Mouse (Mus musculus) midbrain, embryonic 16.5 days (tissue): ENCODE results near the gene Cmpk2. TPM values are rescaled to one million over a fixed set of nuclear protein-coding genes. Genes with fewer than 3 reads are reported as not detected.

ENCODE experiments used
- ATAC-seq: fragments of 200-750 bp; cut with Nextera tagmentation; 2 replicates; pipeline ENCODE4 v1.8.0; 2017; ENCODE audit warnings: moderate TSS enrichment
- H3K27ac ChIP-seq: fragments of 300-500 bp; sonication (generic); 2 replicates; pipeline ENCODE4 v1.5.1; 2014; ENCODE audit warnings: mild to moderate bottlenecking, low read length, mixed read lengths
- H3K27me3 ChIP-seq: fragments of 300-500 bp; sonication (generic); 2 replicates; pipeline ENCODE4 v1.6.1; 2014; ENCODE audit warnings: low read depth, low read length, mixed read lengths; ENCODE audit not compliant: control insufficient read depth, insufficient read depth
- H3K36me3 ChIP-seq: fragments of 300-500 bp; sonication (generic); 2 replicates; pipeline ENCODE4 v1.6.1; 2014; ENCODE audit warnings: mild to moderate bottlenecking, low read length, moderate library complexity, mixed read lengths; ENCODE audit not compliant: control insufficient read depth, insufficient read depth
- H3K4me1 ChIP-seq: fragments of 300-500 bp; sonication (generic); 2 replicates; pipeline ENCODE4 v1.6.1; 2014; ENCODE audit warnings: mild to moderate bottlenecking, low read length, mixed read lengths; ENCODE audit not compliant: control insufficient read depth, insufficient read depth
- H3K4me2 ChIP-seq: fragments of 300-500 bp; sonication (generic); 2 replicates; pipeline ENCODE4 v1.6.1; 2014; ENCODE audit warnings: mild to moderate bottlenecking, low read length, mixed read lengths
- H3K4me3 ChIP-seq: fragments of 300-500 bp; sonication (generic); 2 replicates; pipeline ENCODE4 v1.5.1; 2014; ENCODE audit warnings: low read depth, mild to moderate bottlenecking, low read length, moderate library complexity, mixed read lengths
- H3K9ac ChIP-seq: fragments of 300-500 bp; sonication (generic); 2 replicates; pipeline ENCODE4 v1.6.1; 2014; ENCODE audit warnings: low read depth, low read length, mixed read lengths
- H3K9me3 ChIP-seq: fragments of 300-500 bp; sonication (generic); replicated peaks from 2 replicates; pipeline ENCODE4 v1.6.1; 2014; ENCODE audit warnings: mild to moderate bottlenecking, low read length, mixed read lengths; ENCODE audit not compliant: control insufficient read depth, poor library complexity, severe bottlenecking
- WGBS: fragments of 180-500 bp; shearing (Covaris S2); extraction: QIAGEN DNeasy Blood & Tissue Kit; methylation state at CpG from one replicate; pipeline ENCODE4 v1.1.7; 2014; 5-methylcytosine and 5-hydroxymethylcytosine counted together
- polyA plus RNA-seq: library from polyadenylated mRNA; unstranded; fragments of >200 nt; fragmentation: Nextera tagmentation; extraction: Ambion mirVana; gene quantifications from 2 replicates; pipeline ENCODE4 v1.2.1, GENCODE M21; 2015

The Cmpk2 gene
- polyA plus RNA-seq, 1 experiment from 2014 or later = 25.1 TPM

GRCm38 (mm10) chr12:26501042-26501441 is 32.0 kb downstream of the Cmpk2 start:
- no peak for ATAC-seq
- H3K9ac ChIP-seq = no peak overlapping the region
- H3K4me1 ChIP-seq = no peaks in the 10 kb centered on the region
- no peak overlapping the region for H3K27ac ChIP-seq
- H3K4me3 ChIP-seq = no peak overlapping the region
- H3K9me3 ChIP-seq = no peaks in the 10 kb centered on the region
- 87% methylated on average over 3 of the region's 3 CpGs for WGBS
- H3K4me2 ChIP-seq = no peak overlapping the region
- H3K27me3 ChIP-seq = no peaks in the 10 kb centered on the region
- H3K36me3 ChIP-seq = no peaks in the 10 kb centered on the region

DNA sequence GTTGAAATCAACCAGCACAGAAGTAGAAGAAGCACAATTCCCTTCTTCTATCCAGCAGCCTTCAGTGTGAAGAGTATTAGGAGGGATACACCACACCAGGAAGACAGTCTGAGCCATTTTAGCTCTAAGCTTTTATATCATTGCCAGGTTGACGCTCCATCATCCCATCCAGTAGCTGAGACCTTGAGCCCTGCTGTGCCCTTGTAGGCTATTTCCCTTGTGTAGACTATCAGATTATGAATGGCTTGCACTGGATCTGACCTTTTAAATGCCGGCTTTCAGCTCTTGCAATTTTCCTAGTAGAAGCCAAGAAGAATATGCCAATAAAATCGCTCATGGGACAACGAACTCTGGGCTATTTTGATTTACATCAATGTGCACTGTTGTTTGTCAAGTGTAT is 42.0 kb downstream of the Cmpk2 start:
- Histone ChIP-seq H3K9me3 (no peaks in the 10 kb centered on the region), H3K4me3 (no peak overlapping the region), H3K4me1 (no peaks in the 10 kb centered on the region; the same call in 1 of the 2 replicates), H3K27ac (no peak overlapping the region), H3K9ac (no peak overlapping the region), H3K36me3 (no peaks in the 10 kb centered on the region), H3K27me3 (no peaks in the 10 kb centered on the region), H3K4me2 (no peak overlapping the region)
- no peak for ATAC-seq
- 88% methylated on average over 4 of the region's 4 CpGs for WGBS

GRCm38 (mm10) chr12:26518206-26518605 is 49.2 kb downstream of the Cmpk2 start:
- no peak overlapping the region for H3K9ac ChIP-seq
- no peak for ATAC-seq
- H3K4me2 ChIP-seq = no peak overlapping the region
- no peak overlapping the region for H3K27ac ChIP-seq
- WGBS = 82% methylated on average over 3 of the region's 3 CpGs
- H3K4me1 ChIP-seq = no peaks in the 10 kb centered on the region; the same call in 1 of the 2 replicates
- no peak overlapping the region for H3K4me3 ChIP-seq
- H3K36me3 ChIP-seq = no peaks in the 10 kb centered on the region
- H3K27me3 ChIP-seq = no peaks in the 10 kb centered on the region
- no peaks in the 10 kb centered on the region for H3K9me3 ChIP-seq

DNA sequence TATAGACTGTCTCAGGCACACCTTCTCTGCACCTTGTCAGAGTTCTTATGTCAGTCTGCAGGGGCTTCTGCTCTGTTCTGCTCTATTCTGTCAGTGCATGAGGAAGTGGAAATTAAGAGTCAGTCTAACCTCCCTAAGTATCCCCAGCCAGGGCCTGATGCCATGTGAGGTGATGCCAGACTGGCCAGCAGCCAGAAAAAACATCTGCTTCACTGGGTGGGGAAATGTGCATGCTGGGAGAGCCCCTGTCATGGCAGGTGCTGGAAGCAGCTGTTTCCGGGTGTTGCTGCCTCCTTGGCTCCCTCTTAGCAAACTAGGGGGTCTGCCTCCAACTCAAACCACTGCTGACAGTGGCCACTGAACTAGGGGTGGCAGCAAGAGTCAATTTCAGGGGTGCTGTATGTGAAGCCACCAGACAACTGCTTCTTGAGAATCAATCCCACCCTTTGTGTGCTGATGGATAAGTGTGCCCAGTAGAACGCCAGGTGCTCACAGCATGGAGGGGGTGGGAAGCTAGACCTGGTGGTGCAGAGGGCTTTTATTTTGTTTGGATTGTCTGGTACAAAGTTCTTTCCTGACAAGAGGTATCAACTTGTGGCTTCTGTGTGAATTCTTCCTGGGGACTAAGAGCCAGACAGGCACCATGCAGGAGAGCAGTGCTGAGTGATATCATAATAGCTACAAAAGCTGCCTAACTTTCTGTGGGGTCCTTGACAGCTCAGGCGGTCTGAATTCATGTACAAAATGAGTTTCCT is 56.1 kb downstream of the Cmpk2 start:
- Histone ChIP-seq H3K4me3 (no peak overlapping the region), H3K4me2 (no peak overlapping the region), H3K9ac (no peak overlapping the region), H3K9me3 (no peaks in the 10 kb centered on the region), H3K4me1 (peaks cover 5% of the 10 kb centered on the region; the same call in 1 of the 2 replicates), H3K36me3 (no peaks in the 10 kb centered on the region), H3K27ac (no peak overlapping the region), H3K27me3 (no peaks in the 10 kb centered on the region)
- peak; percentile 70 for ATAC-seq
- 61% methylated on average over 3 of the region's 3 CpGs for WGBS

DNA sequence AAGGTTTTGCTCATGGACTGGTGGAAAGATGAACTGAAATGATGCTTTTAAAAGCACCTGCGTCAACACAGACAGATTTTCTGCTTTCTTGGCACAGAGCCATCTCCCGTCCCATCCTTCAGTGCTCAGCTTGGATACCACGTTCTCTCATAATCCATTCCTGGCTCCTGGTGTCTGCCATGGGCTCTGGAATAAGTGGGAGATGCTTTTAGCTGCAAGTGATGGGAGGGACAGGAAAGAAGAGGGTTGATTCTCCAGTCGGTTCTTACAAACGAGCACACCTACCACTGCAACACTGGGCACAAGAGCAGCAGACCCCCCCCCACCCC is 56.7 kb downstream of the Cmpk2 start:
- Histone ChIP-seq H3K9me3 (no peaks in the 10 kb centered on the region), H3K27me3 (no peaks in the 10 kb centered on the region), H3K9ac (no peak overlapping the region), H3K4me1 (peaks cover 5% of the 10 kb centered on the region; the same call in 1 of the 2 replicates), H3K36me3 (no peaks in the 10 kb centered on the region), H3K4me2 (no peak overlapping the region; the same call in 1 of the 2 replicates), H3K4me3 (no peak overlapping the region), H3K27ac (no peak overlapping the region)
- WGBS = 39% methylated on average over 5 of the region's 5 CpGs
- ATAC-seq = no peak

Other genes starting within 250 kb of the Cmpk2 start
- gene Rnf144a, start 54.0 kb upstream of the Cmpk2 start, polyA plus RNA-seq = 25.7 and 28.1 TPM in 2 replicates
- gene Rsad2, start 12.8 kb upstream of the Cmpk2 start, polyA plus RNA-seq = 0.40 and 0.54 TPM in 2 replicates